Mouse (Mus musculus) cortical plate, adult 2 months (tissue): ENCODE results near the gene Lrp6.

ENCODE experiments used
- CTCF ChIP-seq: fragments of 200-500 bp; IDR thresholded peaks from 2 replicates; pipeline ENCODE4 v1.5.1; 2011; ENCODE audit warnings: mild to moderate bottlenecking, control low read depth, low read length; ENCODE audit not compliant: insufficient read depth; ENCODE audit errors: extremely low read depth
- POLR2A ChIP-seq: fragments of 200-500 bp; IDR thresholded peaks from 2 replicates; pipeline ENCODE4 v1.6.1; 2011; ENCODE audit warnings: mild to moderate bottlenecking, low read length, control low read depth; ENCODE audit not compliant: insufficient read depth; ENCODE audit errors: extremely low read depth

- TF ChIP-seq CTCF = no peak
- no peak for TF ChIP-seq POLR2A
These were observed 45.9 kb downstream of the Lrp6 start for GRCm38 (mm10) chr6:134520821-134521220.
